Mouse (Mus musculus): ENCODE data around the gene Dgkq.

Dgkq gene

GRCm38 (mm10) chr5:108689091-108689490 lies 19.6 kb upstream of the Dgkq start:
- in situ Hi-C loops (cut with MseI, MboI), result no loop called here

GRCm38 (mm10) chr5:108680871-108681270 lies 11.4 kb upstream of the Dgkq start:
- in situ Hi-C loops (cut with MseI, MboI), result no loop called here

- in situ Hi-C loops (cut with MseI, MboI), result no loop called here
Measured at GRCm38 (mm10) chr5:108679909-108680308, 10.4 kb upstream of the Dgkq start.

GRCm38 (mm10) chr5:108678296-108678854 lies 8.9 kb upstream of the Dgkq start:
- in situ Hi-C loops (cut with MseI, MboI), result no loop called here

- in situ Hi-C loops (cut with MseI, MboI), result no loop called here
Measured at GRCm38 (mm10) chr5:108677605-108678295, 8.3 kb upstream of the Dgkq start.

GRCm38 (mm10) chr5:108676772-108677498 lies 7.5 kb upstream of the Dgkq start:
- in situ Hi-C loops (cut with MseI, MboI), result no loop called here

GRCm38 (mm10) chr5:108675251-108675816 lies 5.9 kb upstream of the Dgkq start, which contains the start of gene Slc26a1:
TSS of gene Slc26a1 (minus strand) at chr5:108675569.
- in situ Hi-C loops (cut with MseI, MboI), result no loop called here

GRCm38 (mm10) chr5:108674624-108675023 lies 5.2 kb upstream of the Dgkq start:
- in situ Hi-C loops (cut with MseI, MboI), result no loop called here

GRCm38 (mm10) chr5:108671757-108672156 lies 2.3 kb upstream of the Dgkq start:
- in situ Hi-C loops (cut with MseI, MboI), result no loop called here

GRCm38 (mm10) chr5:108670785-108671184 lies 1.3 kb upstream of the Dgkq start:
- in situ Hi-C loops (cut with MseI, MboI), result no loop called here

- in situ Hi-C loops (cut with MseI, MboI), result no loop called here
Measured at GRCm38 (mm10) chr5:108669986-108670385, 514 bp upstream of the Dgkq start.

GRCm38 (mm10) chr5:108668387-108668932 lies 1.0 kb downstream of the Dgkq start:
- in situ Hi-C loops (cut with MseI, MboI), result no loop called here

GRCm38 (mm10) chr5:108667370-108667769 lies 2.1 kb downstream of the Dgkq start:
- in situ Hi-C loops (cut with MseI, MboI), result no loop called here

- in situ Hi-C loops (cut with MseI, MboI), result no loop called here
Measured at GRCm38 (mm10) chr5:108665066-108665465, 4.4 kb downstream of the Dgkq start.

GRCm38 (mm10) chr5:108662772-108663171 lies 6.7 kb downstream of the Dgkq start:
- in situ Hi-C loops (cut with MseI, MboI), result no loop called here

GRCm38 (mm10) chr5:108660632-108661268 lies 8.7 kb downstream of the Dgkq start:
- in situ Hi-C loops (cut with MseI, MboI), result no loop called here

- in situ Hi-C loops (cut with MseI, MboI), result no loop called here
Measured at GRCm38 (mm10) chr5:108659698-108660631, 9.5 kb downstream of the Dgkq start, which contains the start of gene Idua. TSS of gene Idua (plus strand) at chr5:108660331.

- in situ Hi-C loops (cut with MseI, MboI), result no loop called here
Measured at GRCm38 (mm10) chr5:108658611-108659010, 10.9 kb downstream of the Dgkq start.

- in situ Hi-C loops (cut with MseI, MboI), result no loop called here
Measured at GRCm38 (mm10) chr5:108657406-108657805, 12.1 kb downstream of the Dgkq start.

GRCm38 (mm10) chr5:108655891-108656650 lies 13.4 kb downstream of the Dgkq start:
- in situ Hi-C loops (cut with MseI, MboI), result no loop called here
